Mouse (Mus musculus) kidney, adult 9 months (tissue): ENCODE data around the gene Gnb1.

ENCODE experiments used
- DNase-seq: peaks from one replicate; pipeline ENCODE4 v3.0.0; 2022

The Gnb1 gene

GRCm38 (mm10) chr4:155487746-155488145, 3.4 kb upstream of the Gnb1 start:
- DNase-seq = no peak

- peak; percentile 91 for DNase-seq
Measured at GRCm38 (mm10) chr4:155488232-155489025, 2.7 kb upstream of the Gnb1 start.

GRCm38 (mm10) chr4:155489101-155489970, 1.8 kb upstream of the Gnb1 start:
- DNase-seq = no peak

- no peak for DNase-seq
Measured at GRCm38 (mm10) chr4:155490456-155490855, 705 bp upstream of the Gnb1 start.

GRCm38 (mm10) chr4:155491529-155492130, 469 bp downstream of the Gnb1 start:
- DNase-seq = no peak

- DNase-seq = peak; percentile 46
Measured at GRCm38 (mm10) chr4:155492131-155492633, 1.0 kb downstream of the Gnb1 start.

GRCm38 (mm10) chr4:155494891-155495290, 3.7 kb downstream of the Gnb1 start:
- no peak for DNase-seq

- DNase-seq = no peak
Measured at GRCm38 (mm10) chr4:155497963-155498362, 6.8 kb downstream of the Gnb1 start.

GRCm38 (mm10) chr4:155501126-155501525, 10.0 kb downstream of the Gnb1 start:
- DNase-seq = no peak

- DNase-seq = no peak
Measured at GRCm38 (mm10) chr4:155505067-155505466, 13.9 kb downstream of the Gnb1 start.

GRCm38 (mm10) chr4:155505671-155506295, 14.6 kb downstream of the Gnb1 start:
- DNase-seq = no peak

GRCm38 (mm10) chr4:155508614-155509013, 17.5 kb downstream of the Gnb1 start:
- DNase-seq = no peak

GRCm38 (mm10) chr4:155510981-155511380, 19.8 kb downstream of the Gnb1 start:
- no peak for DNase-seq

- no peak for DNase-seq
Measured at GRCm38 (mm10) chr4:155514810-155515209, 23.6 kb downstream of the Gnb1 start.

GRCm38 (mm10) chr4:155517948-155518517, 26.9 kb downstream of the Gnb1 start:
- DNase-seq = no peak

GRCm38 (mm10) chr4:155522327-155522726, 31.2 kb downstream of the Gnb1 start:
- DNase-seq = no peak

- DNase-seq = no peak
Measured at GRCm38 (mm10) chr4:155525751-155526150, 34.6 kb downstream of the Gnb1 start.

GRCm38 (mm10) chr4:155529294-155529693, 38.1 kb downstream of the Gnb1 start:
- DNase-seq = no peak

GRCm38 (mm10) chr4:155549993-155550392, 58.8 kb downstream of the Gnb1 start:
- DNase-seq = no peak

- DNase-seq = no peak
Measured at GRCm38 (mm10) chr4:155550446-155550845, 59.3 kb downstream of the Gnb1 start.

GRCm38 (mm10) chr4:155551073-155551472, 59.9 kb downstream of the Gnb1 start:
- no peak for DNase-seq

- no peak for DNase-seq
Measured at GRCm38 (mm10) chr4:155552917-155553532, 61.9 kb downstream of the Gnb1 start.
